Mouse (Mus musculus) thymus, postnatal 36 days (tissue): Measurements from ENCODE around the gene Itgb4.
A peak's percentile ranks its signal among the peaks of the same experiment; 100 is the strongest.
"Not testable (repeated sequence)": the region's sequence is repeated elsewhere in the genome, so short reads cannot be mapped to it uniquely, and the experiment has no call there.

Experiments used
- DNase-seq, 2 experiments: peaks; one replicate each; pipeline ENCODE4 v3.0.0; 2022; ENCODE audit warnings: mixed read lengths in 2 of 2

Gene Itgb4

DNA sequence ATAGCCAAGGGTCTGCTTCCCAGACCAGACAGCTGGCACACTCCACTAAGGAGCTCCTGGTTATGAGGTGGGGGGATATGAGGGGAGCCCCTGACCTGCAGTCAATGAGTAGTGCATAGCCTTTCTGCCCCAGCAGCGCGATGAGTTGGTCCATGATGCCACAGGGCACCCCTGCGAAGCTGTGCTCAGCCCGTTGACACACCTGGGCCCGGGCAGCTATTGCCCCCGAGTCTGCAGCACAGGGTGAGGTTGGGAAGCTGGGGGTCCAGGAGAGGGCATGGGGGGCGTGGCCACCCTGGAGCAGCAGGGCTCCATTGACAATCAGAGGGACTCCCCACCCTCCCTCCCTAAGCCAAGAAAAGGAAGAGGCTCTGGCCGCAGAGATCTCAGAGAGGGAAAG, 35.6 kb downstream of the Itgb4 start:
- no peak for DNase-seq

DNA sequence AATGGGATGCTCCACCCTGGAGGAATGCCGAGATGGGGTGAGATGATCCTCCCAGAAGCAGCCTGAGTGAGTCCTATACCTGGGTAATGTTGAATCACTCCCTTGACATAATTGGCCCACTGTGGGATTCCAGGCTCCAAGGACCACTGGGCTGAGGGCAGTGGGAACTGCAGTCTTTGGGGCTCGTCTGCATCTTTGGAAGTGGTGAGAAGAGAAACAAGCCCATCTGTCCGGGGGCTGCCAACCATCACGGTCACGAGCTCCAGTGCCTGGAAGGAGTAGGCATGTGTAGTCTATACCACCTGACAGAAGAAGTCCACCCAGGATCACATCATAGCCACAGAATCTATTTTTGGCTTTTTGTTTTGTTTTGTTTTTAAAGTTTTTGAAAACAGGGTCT, 36.4 kb downstream of the Itgb4 start:
- no peak for DNase-seq

DNA sequence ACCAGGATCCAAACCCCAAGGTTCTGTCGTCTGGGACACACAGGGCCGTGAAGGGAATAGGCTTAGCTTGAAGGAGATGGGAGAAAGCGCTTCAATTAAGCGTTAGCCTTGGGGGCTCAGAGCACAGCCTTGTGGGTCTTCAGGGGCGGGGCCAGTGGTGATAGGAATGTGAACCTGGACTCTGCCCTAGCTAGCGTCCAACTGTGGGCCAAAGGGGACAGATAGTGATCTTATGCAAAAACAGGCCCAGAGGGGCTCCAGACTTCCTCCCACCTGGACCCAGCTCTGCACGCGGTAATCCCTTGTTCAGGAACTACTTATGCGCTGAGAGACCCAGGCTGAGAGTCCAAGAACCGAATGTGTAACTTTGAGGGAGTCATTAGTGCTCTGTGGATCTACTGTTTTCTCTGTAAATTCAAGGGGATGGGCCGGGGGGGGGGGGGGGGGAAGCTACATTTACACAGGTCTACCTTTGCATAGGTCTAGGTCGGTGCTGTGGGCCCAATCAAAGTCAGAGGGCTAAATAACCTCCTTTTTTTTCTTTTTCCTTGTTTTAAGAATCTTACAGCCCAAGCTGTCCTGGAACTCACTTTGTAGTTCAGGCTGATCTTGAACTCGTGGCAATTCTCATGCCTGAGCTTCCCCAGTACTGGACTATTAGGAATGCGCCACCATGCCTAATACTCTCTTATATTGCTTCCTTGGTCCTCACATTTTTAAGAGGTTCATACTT, 37.2 kb downstream of the Itgb4 start:
- no peak for DNase-seq

DNA sequence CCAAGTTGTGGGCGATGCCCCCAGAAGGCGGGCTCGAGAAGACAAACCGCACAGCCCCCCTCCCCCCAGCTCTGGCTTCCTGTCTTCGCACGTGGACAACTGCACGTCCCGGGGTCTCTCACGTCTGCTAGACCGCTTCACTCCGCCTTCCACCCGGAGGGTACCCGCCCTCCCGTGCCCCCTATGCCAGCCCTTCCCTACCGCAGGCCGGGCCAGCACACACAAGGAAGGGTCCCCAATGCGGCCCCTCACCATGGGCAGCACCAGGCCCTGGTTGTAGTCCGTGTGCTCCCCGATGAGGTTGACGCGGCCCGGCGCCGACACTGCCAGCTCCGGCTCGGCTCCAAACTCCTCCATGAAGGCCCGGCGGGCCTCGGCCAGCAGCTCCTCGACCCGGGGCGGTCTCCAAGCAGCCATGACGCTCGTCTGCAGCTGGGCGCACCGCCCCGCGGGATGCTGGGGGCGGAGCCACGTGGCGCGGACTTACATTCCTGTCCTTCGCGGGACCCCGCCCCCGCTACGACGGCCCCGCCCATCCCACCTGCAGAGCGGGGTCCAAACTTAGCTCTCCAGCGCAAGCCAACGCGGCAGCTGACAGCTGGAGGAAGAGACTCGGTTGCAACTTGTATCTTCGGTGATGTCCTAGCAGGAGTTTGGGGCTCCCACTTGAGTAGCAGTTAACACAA, 37.9 kb downstream of the Itgb4 start, which contains the start of gene Galk1:
Gene Galk1 (minus strand): TSS at position 458 of the 686 bp plus-strand sequence.
- peak; percentile 96 to 99 for DNase-seq

DNA sequence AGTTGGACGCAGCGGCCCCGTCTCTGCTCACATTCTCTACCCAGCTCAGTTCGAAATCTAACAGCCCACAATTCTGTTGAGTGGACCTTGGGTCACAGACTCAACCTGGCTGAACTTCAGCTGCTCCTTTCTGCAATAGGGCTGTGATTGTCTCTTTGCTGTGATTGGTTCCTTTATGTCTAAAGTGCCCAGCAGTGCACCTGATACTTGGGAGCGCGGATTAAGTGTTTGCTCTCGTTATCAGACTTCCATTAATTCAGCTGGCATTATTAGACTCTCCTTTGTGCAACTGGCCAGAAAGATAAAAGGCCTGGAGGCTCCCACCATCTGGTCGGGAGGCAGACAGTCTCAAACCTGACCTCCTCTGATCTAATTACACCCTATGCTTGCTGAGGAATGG, 40.3 kb downstream of the Itgb4 start:
- DNase-seq: no peak

DNA sequence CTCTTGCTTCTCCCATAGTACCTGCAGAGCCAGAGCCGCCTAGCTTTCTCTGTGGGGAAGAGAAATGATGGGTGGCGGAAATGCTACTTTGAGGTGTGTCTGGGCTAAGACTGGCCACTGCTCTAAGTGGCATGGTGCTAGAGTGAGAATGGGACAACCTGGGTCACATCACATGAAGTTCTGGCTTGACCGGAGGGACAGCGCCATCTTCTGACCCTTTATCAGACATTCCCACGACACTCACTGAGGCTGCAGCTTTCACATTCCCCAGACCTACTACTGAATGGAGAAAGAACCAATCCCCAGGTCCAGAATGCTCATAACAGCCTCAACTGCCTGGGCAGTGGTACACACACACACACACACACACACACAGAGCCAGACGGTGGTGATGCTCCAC, 43.6 kb downstream of the Itgb4 start:
- DNase-seq: peak in 1 of 2 experiments; percentile 46

DNA sequence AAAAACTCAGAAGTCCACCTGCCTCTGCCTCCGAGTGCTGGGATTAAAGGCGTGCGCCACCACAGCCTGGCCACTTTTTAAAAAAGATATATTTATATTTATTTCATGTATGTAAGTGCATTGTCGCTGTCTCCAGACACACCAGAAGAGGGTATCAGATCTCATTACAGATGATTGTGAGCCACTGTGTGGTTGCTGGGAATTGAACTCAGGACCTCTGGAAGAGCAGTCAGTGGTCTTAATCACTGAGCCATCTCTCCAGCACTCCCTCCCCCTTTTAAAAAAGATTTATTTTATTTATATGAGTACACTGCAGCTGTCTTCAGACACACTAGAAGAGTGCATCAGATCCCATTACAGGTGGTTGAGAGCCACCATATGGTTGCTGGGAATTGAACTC, 44.4 kb downstream of the Itgb4 start:
- DNase-seq: not testable (repeated sequence)

DNA sequence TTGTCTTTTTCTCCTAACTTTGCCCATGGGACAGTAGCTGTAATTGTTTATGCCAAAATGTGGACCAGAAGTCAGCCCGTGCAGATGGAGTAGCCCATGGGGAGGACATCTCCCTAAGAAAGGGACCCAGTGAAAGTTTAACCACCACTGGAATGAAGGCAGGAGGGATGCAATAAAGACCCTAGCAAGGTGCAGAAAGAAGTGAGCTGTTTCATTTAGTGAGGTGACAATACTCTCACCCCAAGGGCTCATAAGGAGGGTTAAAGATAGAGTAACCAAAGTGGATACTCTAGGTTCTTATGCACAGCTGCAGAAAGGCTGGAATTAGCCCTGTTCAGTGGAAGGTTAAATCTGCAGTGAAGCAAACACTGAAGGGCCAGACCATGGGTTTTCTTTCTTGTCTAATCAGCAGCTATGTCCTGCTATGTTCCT, 44.9 kb downstream of the Itgb4 start:
- DNase-seq: no peak

DNA sequence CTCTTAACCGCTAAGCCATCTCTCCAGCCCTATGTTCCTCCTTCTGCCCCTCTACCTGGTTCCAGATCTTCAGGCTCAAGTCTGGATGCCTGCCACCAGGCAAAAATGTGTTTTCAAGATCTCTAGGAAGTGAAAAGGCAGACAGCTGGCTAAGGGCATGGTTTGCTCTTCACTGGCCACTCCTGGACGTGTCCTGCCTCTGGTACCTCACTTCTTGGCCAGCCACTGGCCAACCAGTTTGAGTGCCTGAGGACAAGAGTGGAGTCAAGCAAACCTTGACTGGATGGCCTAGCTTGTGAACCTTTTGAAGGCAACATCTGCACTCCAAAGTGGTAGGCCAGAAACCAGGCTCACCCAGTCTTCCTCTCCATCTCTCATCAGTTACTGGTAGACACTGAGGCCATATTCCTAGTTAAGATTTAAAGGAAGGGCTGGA, 45.5 kb downstream of the Itgb4 start:
- DNase-seq: no peak

DNA sequence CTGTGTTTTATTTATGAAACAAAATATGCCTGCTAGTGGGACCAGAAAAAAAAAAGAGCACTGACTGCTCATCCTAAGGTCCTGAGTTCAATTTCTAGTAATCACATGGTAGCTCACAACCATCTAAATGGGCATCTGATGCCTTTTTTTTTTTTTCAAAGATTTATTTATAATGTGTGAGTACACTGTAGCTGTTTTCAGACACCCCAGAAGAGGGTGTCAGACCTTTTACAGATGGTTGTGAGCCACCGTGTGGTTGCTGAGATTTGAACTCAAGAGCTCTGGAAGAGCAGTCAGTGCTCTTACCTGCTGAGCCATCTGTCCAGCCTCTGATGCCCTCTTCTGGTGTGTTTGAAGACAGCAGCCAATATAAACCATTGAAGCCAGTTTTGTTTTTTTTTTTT, 46.0 kb downstream of the Itgb4 start:
- DNase-seq: no peak

DNA sequence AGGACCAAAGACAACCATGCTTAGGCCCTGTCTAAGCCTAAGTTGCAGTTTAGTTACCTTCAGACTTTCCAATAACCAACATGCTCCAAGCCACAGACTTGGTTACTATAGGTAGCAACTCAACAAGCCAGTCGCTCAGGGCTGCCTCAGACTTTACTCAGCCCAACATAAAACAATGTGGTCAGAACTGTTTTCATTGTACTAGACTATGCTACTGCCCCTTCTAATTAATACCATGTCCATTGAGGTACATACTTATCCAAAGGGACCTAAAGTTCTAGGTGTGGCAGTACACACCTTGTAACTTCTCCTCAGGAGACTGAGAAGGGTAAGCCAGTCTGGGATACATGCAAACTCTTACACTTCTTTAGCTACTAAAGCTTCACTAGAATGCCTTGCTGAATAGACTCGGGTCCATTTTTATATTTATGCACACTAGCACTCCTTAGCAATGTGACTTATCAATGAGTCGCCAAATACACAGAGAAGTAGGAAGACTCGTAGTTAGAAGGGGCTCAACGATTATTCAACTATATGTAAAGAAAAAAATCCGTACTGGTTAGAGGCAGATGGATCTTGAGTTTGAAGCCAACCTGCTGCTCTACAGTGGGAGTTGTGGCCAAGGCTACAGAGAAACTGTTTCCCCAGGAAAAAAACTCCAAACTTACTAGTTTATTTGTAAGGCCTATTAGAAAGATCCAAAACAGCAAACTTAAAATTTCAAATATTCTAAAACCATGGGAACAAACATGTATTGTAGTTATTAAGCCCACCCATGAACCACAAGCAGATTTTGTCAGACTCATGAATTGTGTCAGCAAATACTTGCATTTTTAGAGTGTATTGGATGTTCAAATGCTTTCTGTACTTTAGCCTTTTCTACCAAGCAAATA, 47.1 kb downstream of the Itgb4 start:
- no peak for DNase-seq

DNA sequence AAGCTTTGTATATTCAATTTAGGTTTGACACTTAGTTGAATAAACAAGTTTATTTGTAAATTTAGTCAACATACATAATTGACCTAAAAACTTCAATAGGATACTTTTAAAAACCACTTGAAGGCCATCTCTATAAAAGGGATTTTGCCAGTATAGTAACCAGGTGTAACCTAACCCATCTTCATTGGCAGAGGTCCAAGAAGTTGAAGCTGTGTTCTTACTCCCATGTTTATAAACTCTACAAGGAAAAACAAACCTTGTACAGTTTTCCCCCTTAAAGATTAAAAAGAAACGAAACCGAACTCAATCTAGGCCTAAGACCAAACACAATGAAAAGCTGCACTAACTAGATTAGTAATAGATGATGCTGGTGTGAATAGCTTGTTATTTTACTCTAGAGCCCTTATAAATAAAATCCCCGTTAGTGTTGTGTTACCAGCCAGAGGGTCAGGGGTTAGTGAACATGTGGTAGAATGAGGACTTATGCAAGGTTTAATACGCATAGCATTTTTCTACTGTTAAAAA, 47.8 kb downstream of the Itgb4 start:
- DNase-seq: no peak

DNA sequence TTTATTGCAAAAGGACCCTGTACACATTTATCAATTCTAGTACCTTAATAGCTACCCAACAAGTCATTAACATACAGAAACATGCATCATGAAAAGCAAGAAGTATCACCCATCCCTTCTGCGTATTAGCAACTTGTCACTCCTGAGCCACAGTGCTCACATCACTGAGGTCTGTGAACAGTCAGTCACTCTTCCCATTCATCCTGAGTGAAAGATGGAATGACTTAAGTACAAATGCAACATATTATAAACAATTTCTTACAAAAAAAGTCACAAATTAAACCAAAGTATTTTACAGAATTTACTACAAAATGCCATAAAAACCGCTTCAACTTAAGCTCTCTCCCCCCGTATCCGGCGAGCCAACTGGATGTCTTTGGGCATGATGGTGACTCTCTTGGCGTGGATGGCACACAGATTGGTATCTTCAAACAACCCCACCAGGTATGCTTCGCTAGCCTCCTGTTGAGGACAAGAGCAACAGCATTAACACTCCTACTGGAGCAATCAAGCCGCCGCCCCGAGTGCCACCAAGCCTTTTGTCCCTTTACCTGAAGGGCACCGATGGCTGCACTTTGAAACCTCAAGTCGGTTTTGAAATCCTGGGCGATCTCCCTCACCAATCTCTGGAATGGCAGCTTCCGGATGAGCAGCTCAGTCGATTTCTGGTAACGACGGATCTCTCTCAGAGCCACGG, 48.7 kb downstream of the Itgb4 start:
- not testable (repeated sequence) for DNase-seq

DNA sequence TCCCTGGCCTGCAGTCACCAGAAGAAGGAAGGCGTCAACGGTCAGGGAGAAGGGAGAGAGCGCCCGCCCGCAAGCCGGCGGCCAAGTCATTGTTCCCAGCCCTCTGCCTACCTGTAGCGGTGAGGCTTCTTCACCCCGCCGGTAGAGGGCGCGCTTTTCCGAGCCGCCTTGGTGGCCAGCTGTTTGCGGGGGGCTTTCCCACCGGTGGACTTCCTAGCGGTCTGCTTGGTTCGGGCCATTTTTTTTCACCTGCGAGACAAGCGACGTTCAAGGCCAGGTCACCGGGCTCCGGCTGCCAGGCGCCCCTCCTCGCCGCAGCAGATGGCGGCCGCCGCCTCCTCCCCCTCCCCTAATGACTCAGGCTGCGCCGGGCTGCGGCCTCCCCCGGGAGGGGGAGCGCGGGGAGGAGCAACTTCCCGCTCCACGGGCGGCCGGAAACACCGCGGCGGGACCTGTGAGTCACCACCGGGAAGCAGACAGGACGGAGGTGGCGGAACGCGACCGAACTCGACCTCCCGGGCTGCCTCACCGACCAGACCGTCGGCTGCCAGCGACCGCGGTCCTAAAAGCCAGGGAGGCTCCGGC, 49.4 kb downstream of the Itgb4 start:
- DNase-seq: peak; percentile 85 to 90

DNA sequence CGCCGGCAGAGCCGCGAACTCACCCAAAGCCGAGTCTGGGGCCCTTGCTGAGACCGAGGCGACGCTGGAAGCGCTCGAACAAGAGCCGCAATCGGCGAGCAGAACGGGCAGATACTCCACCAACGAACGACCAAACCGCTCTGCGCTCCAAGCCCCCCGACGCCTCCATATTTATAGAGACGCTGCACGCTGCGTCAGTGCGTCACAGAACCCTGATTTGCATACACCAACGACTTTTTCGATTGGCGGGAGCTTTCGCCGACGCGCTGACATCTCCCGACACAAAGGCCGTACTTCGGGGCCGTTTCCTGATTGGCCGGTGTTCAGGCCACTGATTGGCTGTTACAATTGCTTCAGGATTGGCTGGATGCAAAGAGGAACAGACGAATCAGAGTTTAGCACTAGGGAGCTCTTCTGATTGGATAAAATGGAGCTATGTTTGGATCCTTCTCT, 49.9 kb downstream of the Itgb4 start:
- DNase-seq: peak; percentile 94 to 96

DNA sequence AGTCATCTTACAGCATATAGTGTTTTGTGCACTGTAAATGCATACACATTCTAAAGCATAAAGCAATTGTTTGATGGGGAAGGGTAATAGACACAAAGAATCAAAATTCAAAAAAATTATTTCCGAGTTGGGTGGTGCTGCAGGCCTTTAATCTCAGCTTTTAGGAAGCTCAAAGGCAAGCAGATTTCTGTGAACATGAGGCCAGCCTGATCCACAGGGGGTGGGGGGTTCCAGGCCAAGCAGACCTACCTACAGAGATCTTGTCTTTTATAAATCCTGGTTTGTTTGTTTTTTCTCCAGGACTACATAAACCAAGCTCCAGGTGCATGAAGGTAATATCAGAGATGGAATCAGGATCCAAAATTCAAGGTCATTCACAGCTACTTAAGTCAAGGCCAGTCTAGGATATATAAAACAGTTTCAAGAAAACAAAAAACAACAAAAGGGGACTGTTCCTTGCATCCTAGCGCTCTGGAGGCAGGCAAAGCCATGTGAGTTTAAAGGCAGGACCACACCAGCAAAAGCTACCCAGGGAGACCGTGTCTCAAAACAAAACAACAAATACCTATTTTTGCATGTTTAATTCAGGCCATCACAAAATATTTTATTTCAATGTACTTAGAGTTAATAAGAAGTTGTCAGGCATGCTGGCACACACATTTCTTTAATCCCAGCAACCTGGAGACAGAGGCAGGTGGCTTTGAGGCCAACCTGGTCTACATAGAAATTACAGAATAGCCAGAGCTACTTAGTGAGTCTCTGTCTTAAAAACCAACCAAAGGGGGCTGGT, 50.7 kb downstream of the Itgb4 start:
- DNase-seq: no peak

DNA sequence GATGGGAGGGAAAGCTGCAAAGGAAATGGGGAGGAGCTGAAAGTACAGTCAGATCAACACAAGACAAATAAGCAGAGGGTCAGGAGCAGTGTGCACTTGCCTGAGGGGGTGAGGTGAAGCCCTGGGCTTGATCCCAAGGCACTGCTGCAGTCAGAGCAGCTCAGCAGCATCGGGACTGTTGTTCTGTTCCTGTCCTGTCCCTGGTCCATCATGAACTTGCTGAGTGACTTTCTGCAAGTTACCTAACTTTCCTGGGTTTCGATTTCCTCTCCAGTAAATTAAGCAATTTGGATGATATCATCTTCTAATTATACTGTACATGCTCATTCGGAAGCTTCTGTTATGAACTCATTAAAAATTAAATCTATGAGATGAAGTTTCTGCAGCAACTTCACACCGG, 53.2 kb downstream of the Itgb4 start, which contains the start of gene H3f3b:
Gene H3f3b (minus strand): TSS at position 207 of the 400 bp plus-strand sequence.
- no peak for DNase-seq

DNA sequence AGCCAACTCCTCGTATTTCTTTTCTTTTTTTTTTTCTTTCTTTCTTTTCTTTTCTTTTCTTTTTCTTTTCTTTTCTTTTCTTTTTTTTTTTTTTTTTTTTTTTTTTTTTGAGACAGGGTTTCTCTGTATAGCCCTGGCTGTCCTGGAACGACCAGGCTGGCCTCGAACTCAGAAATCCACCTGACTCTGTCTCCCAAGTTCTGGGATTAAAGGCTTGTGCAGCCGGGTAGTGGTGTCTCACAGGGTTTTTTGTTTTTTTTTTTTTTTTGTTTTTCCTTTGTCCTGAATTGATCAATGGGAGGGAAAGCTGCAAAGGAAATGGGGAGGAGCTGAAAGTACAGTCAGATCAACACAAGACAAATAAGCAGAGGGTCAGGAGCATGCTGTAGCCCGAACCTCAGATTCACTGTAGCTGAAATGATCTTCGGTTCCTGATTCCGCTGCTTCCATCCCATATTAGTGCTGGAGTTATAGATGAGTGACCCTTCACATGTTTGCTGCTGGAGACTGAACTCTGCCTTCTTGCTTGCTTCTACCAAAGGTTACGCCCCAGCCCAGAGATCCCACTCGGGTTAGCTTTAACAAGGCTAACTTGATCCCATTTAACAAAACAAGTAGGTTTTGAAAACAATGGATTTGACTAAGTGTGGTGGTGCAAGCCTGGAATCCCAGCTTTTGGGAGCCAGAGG, 53.8 kb downstream of the Itgb4 start:
- DNase-seq: no peak

DNA sequence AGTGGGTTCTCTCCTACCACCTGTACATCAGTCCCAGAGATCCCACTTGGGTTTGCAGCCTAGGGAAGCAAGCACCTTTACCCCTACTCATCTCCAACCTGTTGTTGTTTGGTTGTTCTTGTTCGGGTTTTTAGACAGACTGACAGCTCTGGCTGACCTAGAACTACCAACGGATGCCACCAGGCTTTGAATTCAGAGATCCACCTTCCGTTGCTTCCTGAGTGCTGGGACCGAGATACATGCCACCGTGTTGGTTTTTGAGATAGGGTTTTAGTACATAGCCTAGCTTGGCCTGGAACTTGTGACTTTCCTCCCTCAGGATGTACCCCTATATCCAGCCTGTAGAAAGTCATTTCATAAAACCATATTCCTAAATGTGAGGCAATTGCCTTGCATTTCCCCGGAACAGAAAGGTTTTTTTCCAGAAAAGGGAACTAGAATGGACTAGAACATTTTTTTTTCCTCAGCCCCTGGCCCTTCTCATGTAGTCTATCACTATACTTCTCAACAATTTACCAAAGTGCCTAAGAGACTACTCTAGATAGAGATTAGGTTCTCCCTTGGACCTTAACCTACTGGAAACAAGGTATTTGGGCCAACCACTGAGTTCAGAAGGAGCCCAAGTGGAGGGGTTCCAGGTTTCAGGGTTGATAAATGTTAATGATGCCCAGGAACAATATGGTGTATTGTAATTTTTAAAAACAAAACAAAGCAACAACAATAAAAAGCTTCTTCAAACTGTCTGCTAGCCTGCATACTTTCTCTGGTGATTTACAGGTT, 54.8 kb downstream of the Itgb4 start:
- DNase-seq: no peak
